Mouse (Mus musculus) embryonic stem cell, embryonic (primary cell): ENCODE results near the gene Arhgap44.

ENCODE experiments used
- CTCF ChIA-PET, 4 experiments: fragments of 300-600 bp in 2 of 4; fragments of 350-600 bp in 2 of 4; sonication (Branson Sonifier 250); formaldehyde crosslinking; loops; one replicate each; lab custom pipeline; 2022; ENCODE audit warnings: inconsistent platforms in 2 of 4; lab: Charles Lee
- POLR2A ChIA-PET, 4 experiments: fragments of 300-600 bp in 2 of 4; fragments of 350-600 bp in 2 of 4; sonication (Branson Sonifier 250); formaldehyde crosslinking; loops; one replicate each; lab custom pipeline; 2022; ENCODE audit warnings: antibody characterized with exemption in 4 of 4, inconsistent platforms in 1 of 4; lab: Charles Lee

Arhgap44 gene

GRCm38 (mm10) chr11:65157966-65158657 lies 4.6 kb downstream of the Arhgap44 start:
- CTCF ChIA-PET, result interaction anchor here in 1 of 4 experiments (0.7 kb wide), 1 partner anchor 771 kb away, joined by 3 read pairs; no protein-coding TSS in a partner anchor
- POLR2A ChIA-PET, result interaction anchor here in 2 of 4 experiments (0.6 to 3.0 kb wide), 9 partner anchors 10 to 865 kb away, joined by 3 to 12 read pairs (median 3); partner anchors contain the start of gene Map2k4 (in 1 of the 2)

- CTCF ChIA-PET, result no interaction called here
- POLR2A ChIA-PET, result interaction anchor here in 1 of 4 experiments (1.7 kb wide), 1 partner anchor 9 kb away, joined by 5 read pairs; no protein-coding TSS in a partner anchor
Measured at GRCm38 (mm10) chr11:65153006-65153405, 9.8 kb downstream of the Arhgap44 start.

DNA sequence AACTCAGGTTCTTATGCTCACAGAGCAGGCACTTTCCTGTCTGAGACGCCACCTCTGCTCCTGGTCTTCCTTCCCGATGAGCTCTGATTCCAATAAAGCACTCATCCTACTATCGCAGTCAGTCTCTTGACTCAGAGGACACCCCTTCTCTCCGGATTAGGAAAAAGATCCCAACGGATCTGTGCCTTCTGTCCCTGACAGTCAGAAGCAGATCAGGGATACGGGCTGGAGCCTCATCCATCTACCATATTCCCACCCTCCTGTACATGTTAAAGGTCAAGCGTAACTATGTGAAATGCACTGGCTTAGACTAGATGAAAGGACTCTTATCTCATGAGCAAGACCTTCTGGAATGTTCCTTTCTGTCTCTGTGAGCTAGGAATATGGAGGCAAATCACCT lies 14.3 kb downstream of the Arhgap44 start:
- CTCF ChIA-PET, result interaction anchor here in 1 of 4 experiments (0.6 to 0.9 kb wide), 2 partner anchors 20 to 52 kb away, joined by 3 to 4 read pairs; no protein-coding TSS in a partner anchor
- POLR2A ChIA-PET, result interaction anchor here in 2 of 4 experiments (0.9 to 5.3 kb wide), 7 partner anchors 10 to 26 kb away, joined by 3 to 21 read pairs (median 4); partner anchors contain the start of genes Arhgap44 (in 2 of the 2) and 1700086D15Rik (in 1 of the 2)

DNA sequence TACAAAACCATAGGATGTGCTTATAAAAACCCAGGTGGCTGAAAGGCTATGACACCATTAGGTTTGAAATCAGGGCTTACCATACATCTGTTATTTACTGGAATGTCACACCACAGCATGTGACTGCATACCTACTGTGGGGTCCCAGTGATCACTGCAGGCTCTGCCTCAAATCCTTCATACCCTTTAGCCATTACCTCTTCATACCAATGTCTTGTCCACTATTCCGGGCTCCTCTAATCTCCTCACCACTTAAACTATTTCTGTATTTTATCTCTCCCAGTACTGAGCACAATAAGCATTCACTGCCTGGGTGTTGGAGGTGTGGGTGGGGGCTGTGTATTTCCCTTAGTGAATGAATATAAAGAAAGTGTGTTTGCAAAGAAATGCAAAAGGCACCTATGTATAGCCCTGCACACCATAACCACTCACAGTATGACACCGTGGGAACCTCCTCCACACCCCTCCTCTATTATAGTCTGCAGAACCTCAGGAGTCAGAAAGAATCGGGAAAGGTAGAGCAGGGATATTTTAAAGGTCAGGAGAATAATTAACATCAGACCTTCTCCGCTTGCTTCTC lies 19.8 kb downstream of the Arhgap44 start:
- POLR2A ChIA-PET, result interaction anchor here in 1 of 4 experiments (1.7 kb wide), 1 partner anchor 16 kb away, joined by 4 read pairs; the partner anchor contains the start of gene 1700086D15Rik

GRCm38 (mm10) chr11:65139030-65139429 lies 23.7 kb downstream of the Arhgap44 start:
- POLR2A ChIA-PET, result no interaction called here
- CTCF ChIA-PET, result interaction anchor here in 2 of 4 experiments (0.6 to 0.9 kb wide), 2 partner anchors 10 to 46 kb away, joined by 3 read pairs; no protein-coding TSS in a partner anchor

More for the DNA sequence above, 19.8 kb downstream of the Arhgap44 start:
- CTCF ChIA-PET, result interaction anchor here in 1 of 4 experiments (0.6 kb wide), 1 partner anchor 170 kb away, joined by 4 read pairs; no protein-coding TSS in a partner anchor

DNA sequence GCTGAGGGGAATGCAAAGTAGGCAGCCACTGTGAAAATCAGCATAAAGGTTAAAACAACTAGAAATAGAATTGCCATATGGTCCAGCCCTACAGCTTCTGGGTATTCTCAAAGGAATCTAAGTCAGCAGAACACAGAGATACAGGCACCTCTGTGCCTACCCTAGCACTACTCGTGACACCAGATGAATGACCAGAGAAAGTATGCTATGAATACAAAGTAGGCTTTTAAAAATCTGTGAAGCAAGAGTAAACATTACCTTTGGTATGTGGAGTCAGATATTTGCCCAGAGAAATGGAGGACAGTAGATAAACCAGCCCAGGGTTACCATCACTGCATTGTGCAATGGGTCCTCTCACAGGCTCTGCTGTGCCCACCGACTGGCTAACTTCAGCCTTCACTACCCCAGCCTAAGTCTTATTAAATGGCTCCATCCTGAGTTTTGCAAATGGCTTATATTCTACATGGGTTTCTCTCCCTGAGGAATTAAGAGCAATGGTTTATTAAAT lies 25.6 kb downstream of the Arhgap44 start:
- CTCF ChIA-PET, result interaction anchor here in 1 of 4 experiments (1.3 kb wide), 1 partner anchor 8 kb away, joined by 3 read pairs; no protein-coding TSS in a partner anchor
- POLR2A ChIA-PET, result interaction anchor here in 2 of 4 experiments (0.6 to 1.3 kb wide), 2 partner anchors 9 to 10 kb away, joined by 3 read pairs; no protein-coding TSS in a partner anchor

GRCm38 (mm10) chr11:65135251-65135739 lies 27.5 kb downstream of the Arhgap44 start:
- POLR2A ChIA-PET, result interaction anchor here in 1 of 4 experiments (0.8 to 1.5 kb wide), 2 partner anchors 9 to 10 kb away, joined by 3 to 4 read pairs; no protein-coding TSS in a partner anchor
- CTCF ChIA-PET, result no interaction called here

DNA sequence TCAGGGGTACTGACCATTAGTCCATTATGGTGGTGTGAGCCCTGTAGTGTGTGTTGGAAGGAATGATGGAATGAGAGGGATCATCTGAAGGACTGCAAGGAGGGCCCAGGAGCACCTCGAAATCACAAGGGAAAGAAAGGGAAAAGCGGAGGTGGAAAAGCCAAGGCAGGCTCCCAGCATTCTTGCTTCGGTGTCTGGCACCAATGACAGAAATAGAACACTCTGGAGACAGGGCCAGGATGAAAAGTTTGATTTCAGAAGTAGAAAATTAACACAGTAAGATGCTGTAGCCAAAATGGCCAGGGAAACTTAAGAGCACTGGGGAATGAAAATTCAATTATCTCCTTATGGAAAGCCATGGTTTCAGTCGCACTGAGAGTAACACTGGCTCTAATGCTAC lies 29.1 kb downstream of the Arhgap44 start:
- CTCF ChIA-PET, result no interaction called here

GRCm38 (mm10) chr11:65129110-65129509 lies 33.7 kb downstream of the Arhgap44 start:
- ChIA-PET CTCF (interaction anchor here in 3 of 4 experiments (0.6 to 1.5 kb wide), 11 partner anchors 8 to 72 kb away, joined by 3 to 6 read pairs (median 3); no protein-coding TSS in a partner anchor), POLR2A (interaction anchor here in 1 of 4 experiments (0.7 to 1.0 kb wide), 2 partner anchors 9 to 33 kb away, joined by 3 read pairs; no protein-coding TSS in a partner anchor)

More for the DNA sequence above, 29.1 kb downstream of the Arhgap44 start:
- POLR2A ChIA-PET, result no interaction called here

DNA sequence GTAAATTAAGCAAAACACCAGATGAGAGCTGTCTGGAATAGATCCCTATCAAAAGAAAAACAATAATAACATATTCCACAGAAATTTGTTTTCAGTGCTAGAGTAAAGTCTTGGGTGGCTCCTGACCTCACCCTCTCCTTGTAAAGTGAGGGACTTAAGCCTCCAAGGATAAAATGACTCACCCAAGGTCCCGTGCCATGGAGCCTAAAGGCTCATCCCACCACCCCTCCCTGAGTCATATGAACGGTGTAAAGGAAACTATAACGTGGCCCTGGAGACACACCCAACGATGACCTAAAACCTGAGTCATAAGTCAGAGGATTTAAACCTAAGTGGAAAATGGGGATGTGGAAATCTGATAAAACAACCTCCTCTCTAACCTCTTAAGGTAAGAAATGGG lies 34.1 kb downstream of the Arhgap44 start:
- ChIA-PET CTCF (interaction anchor here in 2 of 4 experiments (0.7 to 1.5 kb wide), 9 partner anchors 9 to 71 kb away, joined by 3 to 6 read pairs (median 4); no protein-coding TSS in a partner anchor), POLR2A (interaction anchor here in 1 of 4 experiments (1.0 kb wide), 1 partner anchor 9 kb away, joined by 3 read pairs; no protein-coding TSS in a partner anchor)

DNA sequence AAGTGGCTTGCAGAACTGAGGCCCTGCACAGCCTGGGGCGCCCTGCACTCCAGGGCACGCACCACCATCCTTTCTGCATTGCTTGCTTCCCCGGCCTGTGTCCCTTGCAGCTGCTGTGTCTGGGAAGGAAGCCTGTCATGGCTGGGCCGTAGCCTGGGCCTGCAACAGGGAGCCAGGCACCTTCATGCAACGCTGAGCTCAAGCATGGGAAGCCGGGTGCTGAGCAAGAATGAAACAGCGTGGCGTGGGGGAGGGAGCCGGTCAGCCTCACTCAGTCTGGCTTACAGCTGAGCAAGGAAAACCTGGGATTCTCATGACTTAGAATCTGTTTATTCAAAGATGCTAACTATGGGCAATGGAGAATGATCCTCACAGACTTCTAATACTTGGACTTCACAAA lies 36.2 kb downstream of the Arhgap44 start:
- ChIA-PET POLR2A (interaction anchor here in 2 of 4 experiments (0.9 to 1.8 kb wide), 6 partner anchors 10 to 29 kb away, joined by 3 to 9 read pairs (median 3); no protein-coding TSS in a partner anchor), CTCF (interaction anchor here in 1 of 4 experiments (0.7 to 1.1 kb wide), 3 partner anchors 37 to 71 kb away, joined by 3 read pairs; no protein-coding TSS in a partner anchor)

DNA sequence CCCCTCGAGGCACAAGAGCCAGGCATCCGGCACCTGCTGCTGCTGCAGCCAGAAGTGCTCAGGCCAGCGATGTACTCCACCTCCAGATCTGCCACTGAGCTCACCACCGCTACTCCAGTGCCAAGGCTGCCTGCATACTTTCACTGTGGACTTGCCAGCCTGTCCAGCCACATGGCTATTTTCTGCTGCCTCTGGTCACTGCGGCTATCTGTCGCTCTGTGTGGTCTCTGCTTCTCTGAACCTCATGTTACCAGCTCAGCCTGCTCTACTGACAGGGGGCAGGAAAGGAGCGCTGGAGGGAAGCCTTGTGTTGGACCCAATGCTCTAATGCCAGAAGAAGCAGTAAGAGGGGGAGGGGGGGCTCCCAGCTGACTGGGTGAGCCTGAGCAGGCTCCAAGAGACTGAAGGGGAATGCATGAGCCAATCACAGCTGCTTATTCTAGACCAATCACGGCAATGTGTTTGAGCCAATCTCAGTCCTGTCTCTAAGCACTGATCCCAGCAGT lies 37.8 kb downstream of the Arhgap44 start:
- ChIA-PET POLR2A (interaction anchor here in 2 of 4 experiments (1.0 to 1.8 kb wide), 4 partner anchors 8 to 15 kb away, joined by 3 to 5 read pairs (median 4); no protein-coding TSS in a partner anchor), CTCF (interaction anchor here in 1 of 4 experiments (0.6 kb wide), 1 partner anchor 63 kb away, joined by 3 read pairs; no protein-coding TSS in a partner anchor)

DNA sequence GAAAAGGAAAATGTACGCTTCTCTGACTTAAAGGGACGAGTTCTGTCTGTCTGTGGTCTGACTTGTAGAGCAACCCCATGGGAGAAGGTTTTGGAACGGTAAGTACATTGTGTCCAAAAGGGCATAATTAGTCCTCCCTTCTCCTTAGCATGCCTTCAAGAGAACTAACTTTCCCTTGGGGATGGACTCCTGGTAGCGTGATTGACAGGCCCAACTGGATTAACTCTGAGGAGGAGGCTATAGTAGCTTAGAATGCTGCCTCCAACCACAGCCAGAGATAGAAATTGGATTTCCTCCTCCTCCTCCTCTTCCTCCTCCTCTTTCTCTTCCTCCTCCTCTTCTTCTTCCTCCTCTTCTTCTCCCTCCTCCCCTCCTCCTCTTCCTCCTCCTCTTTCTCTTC lies 42.5 kb downstream of the Arhgap44 start:
- ChIA-PET CTCF (no interaction called here), POLR2A (interaction anchor here in 1 of 4 experiments (1.0 to 1.2 kb wide), 2 partner anchors 11 kb away, joined by 3 read pairs; no protein-coding TSS in a partner anchor)

- POLR2A ChIA-PET, result interaction anchor here in 3 of 4 experiments (0.5 to 2.3 kb wide), 7 partner anchors 8 to 35 kb away, joined by 3 to 7 read pairs (median 4); no protein-coding TSS in a partner anchor
- CTCF ChIA-PET, result interaction anchor here in 1 of 4 experiments (1.6 kb wide), 1 partner anchor 13 kb away, joined by 6 read pairs; no protein-coding TSS in a partner anchor
Measured at GRCm38 (mm10) chr11:65115811-65116210, 47.0 kb downstream of the Arhgap44 start.

DNA sequence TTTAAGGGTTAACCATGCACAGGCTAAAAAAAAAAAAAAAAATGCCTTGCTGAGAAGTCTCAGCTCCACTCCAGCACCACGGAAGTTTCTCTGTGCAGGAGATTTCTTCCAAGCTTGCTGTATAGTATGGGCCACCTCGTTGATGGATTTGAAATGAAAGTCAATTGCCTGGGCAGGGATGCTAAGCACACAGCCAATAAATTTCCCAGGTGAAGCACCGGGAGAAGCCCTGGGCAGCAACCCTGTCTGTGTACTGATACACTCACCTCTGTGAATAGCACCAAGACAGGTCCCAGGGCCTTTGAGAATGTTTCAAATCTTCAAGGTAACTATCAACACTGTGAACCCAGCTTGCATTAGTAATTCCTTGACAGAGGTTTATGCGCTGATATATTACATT lies 50.7 kb downstream of the Arhgap44 start:
- ChIA-PET CTCF (no interaction called here), POLR2A (interaction anchor here in 2 of 4 experiments (0.6 to 3.3 kb wide), 11 partner anchors 9 to 1151 kb away, joined by 3 to 9 read pairs (median 4); no protein-coding TSS in a partner anchor)

DNA sequence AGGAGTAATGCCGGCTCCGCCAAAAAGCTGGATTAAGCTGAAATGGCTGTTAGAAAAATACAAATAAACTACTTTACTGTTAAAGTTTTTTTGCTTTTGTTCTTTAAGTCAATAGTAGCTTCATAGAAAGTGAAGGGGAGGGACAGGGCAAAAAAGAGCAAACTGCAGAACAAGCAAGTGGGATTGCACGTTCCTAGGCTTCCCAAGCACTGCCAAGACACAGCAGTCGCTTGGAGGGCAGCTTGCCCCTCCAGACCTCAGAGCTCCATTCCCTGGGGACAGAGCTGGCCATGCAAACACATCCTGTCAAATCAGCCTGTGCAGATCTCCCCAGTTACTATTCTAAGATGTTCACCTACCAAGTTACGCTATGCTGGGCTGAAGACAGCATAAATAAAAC lies 51.1 kb downstream of the Arhgap44 start:
- ChIA-PET CTCF (no interaction called here), POLR2A (interaction anchor here in 2 of 4 experiments (0.6 to 3.3 kb wide), 10 partner anchors 9 to 1151 kb away, joined by 3 to 9 read pairs (median 4); no protein-coding TSS in a partner anchor)

GRCm38 (mm10) chr11:65110058-65110457 lies 52.7 kb downstream of the Arhgap44 start:
- ChIA-PET POLR2A (interaction anchor here in 3 of 4 experiments (0.7 to 3.3 kb wide), 16 partner anchors 9 to 53 kb away, joined by 3 to 24 read pairs (median 4); partner anchors contain the start of gene Arhgap44 (in 1 of the 3)), CTCF (interaction anchor here in 3 of 4 experiments (0.5 to 1.2 kb wide), 5 partner anchors 19 to 56 kb away, joined by 3 to 4 read pairs (median 3); partner anchors contain the start of gene 1700086D15Rik (in 1 of the 3))
